Mouse (Mus musculus): Measurements from ENCODE around the gene Rspo3.

The Rspo3 gene

DNA sequence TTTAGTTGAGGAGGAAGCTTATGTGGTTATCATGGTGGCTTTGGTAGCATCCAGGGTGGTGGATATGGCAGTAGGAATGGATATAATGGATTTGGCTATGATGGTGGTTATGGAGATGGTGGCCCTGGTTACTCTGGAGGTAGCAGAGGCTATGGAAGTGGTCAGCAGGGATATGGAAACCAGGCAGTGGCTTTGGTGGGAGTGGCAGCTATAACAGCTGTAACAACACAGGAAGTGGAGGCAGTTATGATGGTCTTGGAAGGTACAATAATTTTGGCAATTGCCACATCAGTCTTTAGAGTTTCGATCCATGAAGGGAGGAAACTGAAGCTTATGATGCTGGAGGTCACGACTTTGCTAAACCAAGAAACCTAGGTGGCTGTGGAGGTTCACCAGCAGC lies 109.0 kb downstream of the Rspo3 start:
- DNase-seq: no peak

DNA sequence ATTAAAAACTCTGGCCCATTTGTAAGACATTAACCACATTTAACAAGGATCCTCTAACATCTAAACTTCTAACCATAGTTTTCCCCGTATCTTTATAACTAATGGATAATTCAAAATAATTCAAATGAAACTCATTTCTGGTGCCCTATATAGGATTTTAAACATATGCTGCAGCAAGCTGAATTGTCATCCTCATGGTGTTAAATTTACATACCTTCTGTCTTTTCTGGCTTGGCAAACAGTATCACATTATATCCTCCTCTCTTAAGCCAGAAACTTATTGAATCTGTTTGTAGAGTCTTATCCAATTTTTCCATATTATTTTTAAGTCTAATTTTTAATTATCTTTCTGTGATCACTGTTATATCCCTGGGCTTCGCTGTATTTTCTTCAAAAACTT lies 111.1 kb downstream of the Rspo3 start:
- no peak for DNase-seq

DNA sequence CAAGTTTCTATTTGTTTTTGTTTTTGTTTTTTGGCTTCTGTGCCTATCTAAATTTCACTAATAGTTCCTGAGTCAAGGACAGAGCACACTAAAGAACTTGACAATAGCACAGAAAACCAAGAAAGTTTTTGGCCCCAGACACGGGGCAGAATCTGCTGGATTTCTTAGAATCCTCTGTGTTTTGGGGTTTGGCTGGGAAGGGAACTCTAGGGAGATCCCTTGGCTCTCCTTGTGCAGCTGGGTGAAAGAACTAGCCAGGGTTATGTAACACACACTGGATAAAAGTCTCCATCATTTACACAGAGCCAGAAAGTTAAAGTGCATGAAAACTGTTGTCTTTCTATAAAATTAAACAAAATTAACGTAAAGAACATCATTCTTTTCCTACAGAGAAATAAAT lies 121.3 kb downstream of the Rspo3 start:
- no peak for DNase-seq

DNA sequence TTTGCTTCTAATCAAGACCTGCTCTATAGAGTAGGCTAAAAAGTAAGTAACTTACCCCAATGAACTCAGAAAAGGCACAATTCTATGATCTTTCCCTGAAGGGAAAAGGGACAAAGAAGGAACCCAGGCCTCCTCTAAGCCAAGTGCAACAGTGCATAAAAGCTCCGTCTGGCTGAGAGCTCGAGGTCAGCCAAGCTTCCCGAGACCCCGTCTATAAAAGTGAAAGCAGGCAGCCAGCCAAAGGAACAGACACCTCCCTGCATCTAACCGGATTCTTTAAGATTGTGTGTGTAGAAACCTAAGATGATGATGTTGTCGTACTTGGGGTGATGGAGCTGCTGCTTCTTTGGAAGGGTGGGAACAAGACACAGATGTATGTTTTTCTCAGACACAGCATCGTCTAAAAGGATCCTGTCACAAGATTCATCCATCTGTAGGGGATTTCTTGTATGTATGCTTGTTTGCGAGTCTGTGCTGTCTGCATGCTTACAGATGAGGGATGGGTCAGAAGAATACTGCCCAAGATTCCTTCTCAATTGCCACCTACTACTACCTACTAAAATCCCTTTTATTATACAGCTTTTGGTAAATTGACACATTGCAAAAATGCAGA lies 132.9 kb downstream of the Rspo3 start:
- DNase-seq: no peak

Data from kidney, adult 9 months (tissue).